Mouse (Mus musculus): Measurements from ENCODE around the gene Ddx1. TPM values are rescaled to one million over a fixed set of nuclear protein-coding genes. Genes with fewer than 3 reads are reported as not detected.

Gene Ddx1
- polyA plus RNA-seq, 1 experiment from 2014 or later = 181 TPM

- ATAC-seq = peak; percentile 32
- WGBS = 81% methylated on average over 3 of the region's 3 CpGs
- H3K27ac ChIP-seq (ENCODE audit: low read depth, low read length) = peak overlapping the region; percentile 87
Measured at GRCm38 (mm10) chr12:13249573-13249919, 533 bp upstream of the Ddx1 start.

GRCm38 (mm10) chr12:13242453-13242852 is 6.6 kb downstream of the Ddx1 start:
- Histone ChIP-seq H3K4me2 (ENCODE audit: low read length) (no peak overlapping the region), H3K4me1 (ENCODE audit: control insufficient read depth, insufficient read depth, low read length) (0 out of 2 replicates have a peak, but pooled peaks cover under 1% of the 10 kb centered on the region), H3K27ac (ENCODE audit: low read depth, low read length) (no peak overlapping the region), H3K4me3 (ENCODE audit: low read depth, low read length) (no peak overlapping the region), H3K36me3 (ENCODE audit: control insufficient read depth, insufficient read depth, low read length) (peaks cover 59% of the 10 kb centered on the region), H3K27me3 (replicated peaks; ENCODE audit: control insufficient read depth, insufficient read depth, low read length) (no peaks in the 10 kb centered on the region), H3K9ac (ENCODE audit: low read length) (no peak overlapping the region), H3K9me3 (replicated peaks; ENCODE audit: control insufficient read depth, low read length) (no peaks in the 10 kb centered on the region)
- no peak for ATAC-seq
- DNase-seq (ENCODE audit: low spot score) = no peak

More at GRCm38 (mm10) chr12:13249573-13249919, 533 bp upstream of the Ddx1 start:
- no peaks in the 10 kb centered on the region for H3K27me3 ChIP-seq (replicated peaks; ENCODE audit: control insufficient read depth, insufficient read depth, low read length)
- DNase-seq (ENCODE audit: low spot score) = no peak
- H3K4me2 ChIP-seq (ENCODE audit: low read length) = peak overlapping the region; percentile 58
- H3K4me1 ChIP-seq (ENCODE audit: control insufficient read depth, insufficient read depth, low read length) = peaks cover 8% of the 10 kb centered on the region; the same call in 1 of the 2 replicates
- peak overlapping the region; percentile 94; the same call in 1 of the 2 replicates for H3K9ac ChIP-seq (ENCODE audit: low read length)
- peak overlapping the region; percentile 87 for H3K4me3 ChIP-seq (ENCODE audit: low read depth, low read length)
- H3K9me3 ChIP-seq (replicated peaks; ENCODE audit: control insufficient read depth, low read length) = no peaks in the 10 kb centered on the region
- H3K36me3 ChIP-seq (ENCODE audit: control insufficient read depth, insufficient read depth, low read length) = peaks cover 1% of the 10 kb centered on the region

GRCm38 (mm10) chr12:13218101-13218514 is 30.9 kb downstream of the Ddx1 start:
- no peaks in the 10 kb centered on the region for H3K4me1 ChIP-seq (ENCODE audit: control insufficient read depth, insufficient read depth, low read length)
- H3K4me2 ChIP-seq (ENCODE audit: low read length) = no peak overlapping the region
- H3K27ac ChIP-seq (ENCODE audit: low read depth, low read length) = no peak overlapping the region
- no peaks in the 10 kb centered on the region for H3K27me3 ChIP-seq (replicated peaks; ENCODE audit: control insufficient read depth, insufficient read depth, low read length)
- WGBS = 89% methylated on average over 8 of the region's 8 CpGs
- no peak overlapping the region for H3K9ac ChIP-seq (ENCODE audit: low read length)
- no peak overlapping the region for H3K4me3 ChIP-seq (ENCODE audit: low read depth, low read length)
- no peaks in the 10 kb centered on the region for H3K9me3 ChIP-seq (replicated peaks; ENCODE audit: control insufficient read depth, low read length)
- no peak for DNase-seq (ENCODE audit: low spot score)
- ATAC-seq = no peak
- peaks cover 40% of the 10 kb centered on the region for H3K36me3 ChIP-seq (ENCODE audit: control insufficient read depth, insufficient read depth, low read length)

GRCm38 (mm10) chr12:13217568-13217967 is 31.4 kb downstream of the Ddx1 start:
- Histone ChIP-seq H3K4me1 (ENCODE audit: control insufficient read depth, insufficient read depth, low read length) (no peaks in the 10 kb centered on the region), H3K4me2 (ENCODE audit: low read length) (no peak overlapping the region), H3K4me3 (ENCODE audit: low read depth, low read length) (no peak overlapping the region), H3K9me3 (replicated peaks; ENCODE audit: control insufficient read depth, low read length) (no peaks in the 10 kb centered on the region), H3K9ac (ENCODE audit: low read length) (no peak overlapping the region), H3K36me3 (ENCODE audit: control insufficient read depth, insufficient read depth, low read length) (peaks cover 37% of the 10 kb centered on the region), H3K27me3 (replicated peaks; ENCODE audit: control insufficient read depth, insufficient read depth, low read length) (no peaks in the 10 kb centered on the region), H3K27ac (ENCODE audit: low read depth, low read length) (no peak overlapping the region)
- DNase-seq (ENCODE audit: low spot score) (no peak), ATAC-seq (no peak)
- 86% methylated on average over 3 of the region's 3 CpGs for WGBS

- Histone ChIP-seq H3K27ac (ENCODE audit: low read depth, low read length) (no peak overlapping the region), H3K9me3 (replicated peaks; ENCODE audit: control insufficient read depth, low read length) (no peaks in the 10 kb centered on the region), H3K36me3 (ENCODE audit: control insufficient read depth, insufficient read depth, low read length) (peaks cover 37% of the 10 kb centered on the region), H3K9ac (ENCODE audit: low read length) (no peak overlapping the region), H3K27me3 (replicated peaks; ENCODE audit: control insufficient read depth, insufficient read depth, low read length) (no peaks in the 10 kb centered on the region), H3K4me2 (ENCODE audit: low read length) (no peak overlapping the region), H3K4me3 (ENCODE audit: low read depth, low read length) (no peak overlapping the region), H3K4me1 (ENCODE audit: control insufficient read depth, insufficient read depth, low read length) (no peaks in the 10 kb centered on the region)
- 74% methylated on average over 5 of the region's 5 CpGs for WGBS
- DNase-seq (ENCODE audit: low spot score) (peak; percentile 28), ATAC-seq (no peak)
Measured at GRCm38 (mm10) chr12:13216501-13217103, 32.4 kb downstream of the Ddx1 start.

GRCm38 (mm10) chr12:13214345-13215278 is 34.4 kb downstream of the Ddx1 start:
- H3K36me3 ChIP-seq (ENCODE audit: control insufficient read depth, insufficient read depth, low read length) = peaks cover 27% of the 10 kb centered on the region
- peak; percentile 95 for DNase-seq (ENCODE audit: low spot score)
- 5% methylated on average over 11 of the region's 11 CpGs for WGBS
- H3K4me2 ChIP-seq (ENCODE audit: low read length) = no peak overlapping the region
- H3K27ac ChIP-seq (ENCODE audit: low read depth, low read length) = 0 out of 2 replicates have a peak overlapping the region, but pooled peaks have one; percentile 33
- no peaks in the 10 kb centered on the region for H3K27me3 ChIP-seq (replicated peaks; ENCODE audit: control insufficient read depth, insufficient read depth, low read length)
- H3K9ac ChIP-seq (ENCODE audit: low read length) = no peak overlapping the region
- H3K4me1 ChIP-seq (ENCODE audit: control insufficient read depth, insufficient read depth, low read length) = no peaks in the 10 kb centered on the region
- no peaks in the 10 kb centered on the region for H3K9me3 ChIP-seq (replicated peaks; ENCODE audit: control insufficient read depth, low read length)
- no peak overlapping the region for H3K4me3 ChIP-seq (ENCODE audit: low read depth, low read length)
- peak; percentile 92 for ATAC-seq

GRCm38 (mm10) chr12:13211746-13212482 is 37.1 kb downstream of the Ddx1 start:
- 75% methylated on average over 11 of the region's 11 CpGs for WGBS
- ATAC-seq (no peak), DNase-seq (ENCODE audit: low spot score) (no peak)
- Histone ChIP-seq H3K27me3 (replicated peaks; ENCODE audit: control insufficient read depth, insufficient read depth, low read length) (no peaks in the 10 kb centered on the region), H3K4me3 (ENCODE audit: low read depth, low read length) (no peak overlapping the region), H3K4me1 (ENCODE audit: control insufficient read depth, insufficient read depth, low read length) (peaks cover 9% of the 10 kb centered on the region), H3K9me3 (replicated peaks; ENCODE audit: control insufficient read depth, low read length) (no peaks in the 10 kb centered on the region), H3K27ac (ENCODE audit: low read depth, low read length) (no peak overlapping the region), H3K4me2 (ENCODE audit: low read length) (no peak overlapping the region), H3K9ac (ENCODE audit: low read length) (no peak overlapping the region), H3K36me3 (ENCODE audit: control insufficient read depth, insufficient read depth, low read length) (peaks cover 2% of the 10 kb centered on the region; the same call in 1 of the 2 replicates)

- Histone ChIP-seq H3K4me2 (ENCODE audit: low read length) (no peak overlapping the region), H3K27ac (ENCODE audit: low read depth, low read length) (peak overlapping the region; percentile 67; the same call in 1 of the 2 replicates), H3K36me3 (ENCODE audit: control insufficient read depth, insufficient read depth, low read length) (no peaks in the 10 kb centered on the region), H3K9me3 (replicated peaks; ENCODE audit: control insufficient read depth, low read length) (no peaks in the 10 kb centered on the region), H3K4me1 (ENCODE audit: control insufficient read depth, insufficient read depth, low read length) (peaks cover 9% of the 10 kb centered on the region), H3K9ac (ENCODE audit: low read length) (no peak overlapping the region), H3K27me3 (replicated peaks; ENCODE audit: control insufficient read depth, insufficient read depth, low read length) (no peaks in the 10 kb centered on the region), H3K4me3 (ENCODE audit: low read depth, low read length) (no peak overlapping the region)
- DNase-seq (ENCODE audit: low spot score) (peak; percentile 75), ATAC-seq (no peak)
- 42% methylated on average over 13 of the region's 13 CpGs for WGBS
Measured at GRCm38 (mm10) chr12:13209692-13210377, 39.2 kb downstream of the Ddx1 start.

Measured in forebrain, embryonic 14.5 days (tissue).